Mouse (Mus musculus): ENCODE data around the gene Samhd1. TPM values are rescaled to one million over a fixed set of nuclear protein-coding genes. Genes with fewer than 3 reads are reported as not detected.
"Not testable (repeated sequence)": the region's sequence is repeated elsewhere in the genome, so short reads cannot be mapped to it uniquely, and the experiment has no call there.

Gene Samhd1
- 10 to 100 TPM; 12.7 to 13.9 TPM for total RNA-seq (2021)
- long read RNA-seq, experiment 1, partial matches to known transcripts, result 0 of 4 reads
- long read RNA-seq, experiment 1, other reads (novel, unspliced or antisense), result 0 of 4 reads
- long read RNA-seq, experiment 2, partial matches to known transcripts, result 1 of 7 reads
- long read RNA-seq, experiment 2, other reads (novel, unspliced or antisense), result 2 of 7 reads

- peak; percentile 89 to 94 for DNase-seq (ENCODE audit: low spot score in 2 of 2)
These were observed at the start of gene Samhd1 for GRCm38 (mm10) chr2:157135014-157135413. Gene Samhd1, minus strand, starts transcription at chr2:157135265.

GRCm38 (mm10) chr2:157178167-157178566 is 43.1 kb upstream of the Samhd1 start:
- no peak for DNase-seq (ENCODE audit: low spot score in 2 of 2)

GRCm38 (mm10) chr2:157176248-157176647 is 41.2 kb upstream of the Samhd1 start:
- DNase-seq (ENCODE audit: low spot score in 2 of 2), result no peak

DNA sequence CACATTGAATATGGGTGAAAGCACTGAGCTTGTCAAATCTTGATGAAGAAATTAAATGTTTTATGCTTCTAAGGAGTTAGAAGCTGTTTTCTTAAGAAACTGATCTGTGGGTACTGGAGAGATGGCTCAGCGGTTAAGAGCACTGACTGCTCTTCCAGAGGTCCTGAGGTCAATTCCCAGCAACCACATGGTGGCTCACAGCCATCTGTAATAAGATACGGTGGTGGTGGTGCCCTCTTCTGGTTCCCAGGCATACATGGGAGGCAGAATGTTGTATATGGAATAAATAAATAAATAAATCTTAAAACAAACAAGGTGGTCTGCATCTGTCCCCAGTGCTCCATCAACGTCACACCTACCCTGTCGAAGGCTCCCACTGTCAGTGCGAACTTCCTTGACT is 39.4 kb upstream of the Samhd1 start:
- DNase-seq (ENCODE audit: low spot score in 2 of 2), result no peak

DNA sequence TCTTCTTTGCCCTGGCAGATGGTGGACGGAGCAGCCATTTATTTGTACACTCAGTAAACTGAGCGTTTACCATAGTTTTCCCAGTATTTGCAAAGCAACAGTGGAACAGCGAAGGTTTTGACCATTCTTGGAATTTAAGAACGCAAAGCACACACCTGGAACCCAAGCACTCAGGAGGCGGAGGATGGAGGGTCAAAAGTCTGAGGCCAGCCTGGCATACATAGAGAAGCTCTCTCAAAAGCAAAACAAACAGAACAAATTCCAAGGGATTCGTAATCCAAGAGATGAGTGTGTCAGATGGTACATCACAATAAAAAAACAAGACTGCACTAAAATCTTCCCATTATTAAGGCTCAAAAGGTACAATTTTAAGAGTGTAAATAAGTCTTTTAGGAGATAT is 38.5 kb upstream of the Samhd1 start:
- no peak for DNase-seq (ENCODE audit: low spot score in 2 of 2)

GRCm38 (mm10) chr2:157172984-157173383 is 37.9 kb upstream of the Samhd1 start:
- no peak for DNase-seq (ENCODE audit: low spot score in 2 of 2)

GRCm38 (mm10) chr2:157170626-157171025 is 35.6 kb upstream of the Samhd1 start:
- DNase-seq (ENCODE audit: low spot score in 2 of 2), result no peak

DNA sequence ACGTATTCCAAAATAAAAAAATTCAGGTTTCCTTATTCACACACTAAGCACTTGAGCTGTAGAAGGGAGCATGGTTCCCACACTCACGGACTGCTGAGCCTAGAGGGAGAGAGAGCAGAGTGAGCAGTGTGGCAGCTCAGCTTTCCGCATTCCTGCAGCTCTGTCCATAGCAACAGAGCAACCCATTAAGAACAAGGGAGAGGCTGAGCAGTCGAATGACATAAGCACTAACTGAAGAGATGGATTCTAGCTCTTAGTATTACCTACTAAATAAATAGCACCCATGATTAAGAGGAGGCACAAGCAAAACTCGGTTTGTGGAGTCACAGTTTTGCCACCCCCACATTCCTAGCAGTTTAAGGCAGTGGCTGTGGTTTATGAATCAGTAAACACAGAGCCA is 35.1 kb upstream of the Samhd1 start:
- DNase-seq (ENCODE audit: low spot score in 2 of 2), result no peak

DNA sequence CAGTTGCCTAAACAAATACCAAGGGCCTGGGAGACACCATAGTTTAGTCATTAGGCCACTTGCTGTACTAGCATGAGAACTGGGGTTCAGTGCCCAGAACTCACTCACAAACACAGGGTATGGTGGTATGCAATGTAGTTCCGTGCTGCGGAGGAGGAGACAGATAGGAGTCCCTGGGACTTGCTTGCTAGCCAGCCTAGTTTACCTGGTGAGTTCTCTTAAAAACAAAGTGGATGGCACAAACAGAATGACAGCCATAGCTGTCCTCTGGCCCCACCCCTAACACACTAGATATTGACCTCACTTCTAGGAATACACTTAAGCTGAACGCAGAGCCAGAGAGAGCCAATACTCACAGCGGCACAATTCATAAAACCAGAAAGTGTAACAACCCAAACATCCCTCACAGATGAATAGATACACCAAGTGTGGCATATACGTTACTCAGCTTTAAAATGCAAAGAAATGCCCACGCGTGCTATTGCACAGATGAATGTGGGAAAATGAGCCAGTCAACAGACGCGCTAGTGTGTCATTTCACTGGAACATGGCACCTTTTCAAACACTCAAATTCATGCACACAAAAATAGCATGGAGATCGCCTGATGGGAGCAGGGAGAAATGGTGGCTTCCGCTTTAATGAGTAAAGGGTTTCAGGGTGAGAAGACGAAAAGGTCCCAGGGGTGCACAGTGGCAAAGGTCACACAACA is 31.5 kb upstream of the Samhd1 start:
- DNase-seq (ENCODE audit: low spot score in 2 of 2), result peak; percentile 17 to 21

DNA sequence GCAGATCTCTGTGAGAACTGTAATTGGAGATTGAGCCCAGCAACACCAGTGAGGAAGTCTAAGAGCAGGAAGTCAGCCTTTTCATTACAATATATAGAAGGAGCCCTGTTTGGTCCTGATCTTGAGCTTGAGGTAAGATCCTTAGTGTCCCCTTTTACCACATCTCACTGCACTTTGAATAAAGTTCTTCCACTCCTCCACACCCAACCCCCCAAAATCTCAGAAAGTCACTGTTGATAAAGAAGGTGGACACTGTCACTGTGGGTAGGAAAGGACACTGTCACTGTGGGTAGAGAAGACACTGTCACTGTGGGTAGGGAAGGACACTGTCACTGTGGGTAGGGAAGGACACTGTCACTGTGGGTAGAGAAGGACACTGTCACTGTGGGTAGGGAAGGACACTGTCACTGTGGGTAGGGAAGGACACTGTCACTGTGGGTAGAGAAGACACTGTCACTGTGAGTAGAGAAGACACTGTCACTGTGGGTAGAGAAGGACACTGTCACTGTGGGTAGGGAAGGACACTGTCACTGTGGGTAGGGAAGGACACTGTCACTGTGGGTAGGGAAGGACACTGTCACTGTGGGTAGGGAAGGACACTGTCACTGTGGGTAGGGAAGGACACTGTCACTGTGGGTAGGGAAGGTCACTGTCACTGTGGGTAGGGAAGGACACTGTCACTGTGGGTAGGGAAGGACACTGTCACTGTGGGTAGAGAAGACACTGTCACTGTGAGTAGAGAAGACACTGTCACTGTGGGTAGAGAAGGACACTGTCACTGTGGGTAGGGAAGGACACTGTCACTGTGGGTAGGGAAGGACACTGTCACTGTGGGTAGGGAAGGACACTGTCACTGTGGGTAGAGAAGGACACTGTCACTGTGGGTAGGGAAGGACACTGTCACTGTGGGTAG is 30.5 kb upstream of the Samhd1 start:
- DNase-seq (ENCODE audit: low spot score in 2 of 2), result not testable (repeated sequence)

DNA sequence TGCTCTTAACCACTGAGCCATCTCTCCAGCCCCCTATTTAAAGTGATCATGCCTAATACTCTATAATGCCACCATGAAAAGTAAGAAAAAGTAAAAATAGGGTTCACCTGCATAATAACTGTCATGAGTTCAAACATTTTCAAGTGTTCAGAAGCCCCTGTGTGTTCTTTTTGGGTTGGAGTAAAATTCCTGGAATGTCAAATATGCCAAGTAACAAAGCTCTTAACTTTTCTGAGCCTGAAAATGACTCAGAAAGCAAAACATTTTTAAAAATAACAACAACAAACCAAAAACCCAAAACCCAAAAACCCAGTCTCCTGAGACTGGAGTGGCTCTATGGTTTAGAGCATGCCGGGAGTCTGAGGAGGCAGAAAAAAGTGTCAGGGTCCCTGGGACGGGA is 29.0 kb upstream of the Samhd1 start:
- DNase-seq (ENCODE audit: low spot score in 2 of 2), result no peak

DNA sequence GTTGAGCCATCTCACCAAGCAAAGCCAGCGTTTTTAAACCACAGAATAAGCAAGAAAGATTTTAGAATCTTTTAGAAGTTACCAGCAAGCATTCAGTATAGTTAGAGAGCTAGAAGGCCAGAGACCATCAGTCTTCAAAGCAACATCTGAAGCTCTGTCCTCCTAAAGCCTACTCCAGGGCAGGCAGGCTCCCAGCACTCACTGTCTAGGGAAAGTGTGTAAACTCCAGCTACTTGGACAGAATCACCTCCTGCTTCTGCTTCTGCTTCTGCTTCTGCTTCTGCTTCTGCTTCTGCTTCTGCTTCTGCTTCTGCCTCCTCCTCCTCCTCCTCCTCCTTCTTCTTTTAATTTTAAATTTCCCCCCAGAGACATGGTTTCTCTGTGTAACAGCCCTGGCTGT is 21.0 kb upstream of the Samhd1 start:
- no peak for DNase-seq (ENCODE audit: low spot score in 2 of 2)

GRCm38 (mm10) chr2:157153235-157153634 is 18.2 kb upstream of the Samhd1 start:
- DNase-seq (ENCODE audit: low spot score in 2 of 2), result no peak

DNA sequence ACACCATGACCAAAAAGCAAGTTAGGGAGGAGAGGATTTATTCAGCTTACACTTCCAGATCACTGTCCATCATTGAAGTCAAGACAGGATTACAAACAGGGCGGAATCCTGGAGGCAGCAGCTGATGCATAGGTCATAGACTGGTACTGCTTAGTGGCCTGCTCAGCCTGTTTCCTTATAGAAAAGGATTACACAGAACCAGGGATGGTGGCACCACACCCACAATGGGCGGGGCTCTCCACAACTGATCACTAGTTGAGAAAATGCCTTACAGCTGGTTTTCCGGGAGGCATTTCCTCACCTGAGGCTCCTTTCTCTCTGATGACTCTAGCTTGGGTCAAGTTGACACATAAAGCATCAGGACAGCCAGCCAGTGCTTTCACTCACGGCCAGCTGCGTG is 13.4 kb upstream of the Samhd1 start:
- no peak for DNase-seq (ENCODE audit: low spot score in 2 of 2)

DNA sequence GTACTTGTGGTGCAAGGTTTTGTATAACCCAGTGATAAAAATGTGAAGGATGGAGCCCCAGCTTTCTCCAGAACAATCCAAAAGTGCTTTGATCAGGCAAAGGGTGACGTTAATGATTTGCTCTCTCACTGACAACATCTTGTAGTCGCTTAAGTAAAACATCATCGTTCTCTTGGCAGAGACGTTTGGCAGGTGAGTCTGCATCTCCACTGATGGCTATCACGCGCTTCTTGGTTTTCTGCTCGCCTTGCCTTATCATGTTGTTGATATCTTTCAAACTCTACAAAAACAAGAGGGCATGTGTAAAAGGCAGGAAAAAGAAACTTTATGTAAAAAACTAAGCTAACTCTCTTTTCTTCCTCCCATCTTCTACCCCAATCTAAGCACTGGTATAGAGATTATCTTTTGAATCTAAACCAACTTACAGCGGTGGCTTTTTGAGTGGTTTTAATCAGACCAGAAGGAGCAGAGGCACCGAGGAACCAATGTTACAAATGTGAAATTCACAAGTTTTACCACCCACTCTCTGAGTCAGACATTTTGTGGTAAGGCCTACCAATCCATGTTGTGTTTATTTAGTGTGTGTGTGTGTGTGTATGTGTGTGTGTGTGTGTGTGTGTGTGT is 12.4 kb upstream of the Samhd1 start:
- DNase-seq (ENCODE audit: low spot score in 2 of 2), result no peak

- DNase-seq (ENCODE audit: low spot score in 2 of 2), result no peak
These were observed 10.1 kb upstream of the Samhd1 start for GRCm38 (mm10) chr2:157145173-157145572.

- no peak for DNase-seq (ENCODE audit: low spot score in 2 of 2)
These were observed 9.1 kb upstream of the Samhd1 start for GRCm38 (mm10) chr2:157144132-157144531.

DNA sequence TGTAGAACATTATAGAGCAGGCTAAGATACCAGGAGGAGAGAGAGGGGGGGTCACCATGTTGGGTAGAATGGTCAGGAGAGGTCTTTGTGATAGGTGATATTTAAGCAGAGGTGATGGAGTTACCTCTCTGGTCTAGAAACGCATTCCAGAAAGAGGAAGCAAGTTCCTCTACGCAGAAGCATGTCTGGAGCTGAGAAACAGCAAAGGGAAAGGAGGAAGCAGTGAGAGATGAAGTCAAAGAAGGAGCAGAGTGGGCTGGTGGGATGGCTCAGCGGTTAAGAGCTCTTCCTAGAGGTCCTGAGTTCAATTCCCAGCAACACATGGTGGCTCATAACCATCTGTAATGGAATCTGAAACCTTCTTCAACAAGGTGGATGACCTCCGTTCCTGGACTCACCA is 6.9 kb upstream of the Samhd1 start:
- DNase-seq (ENCODE audit: low spot score in 2 of 2), result no peak

GRCm38 (mm10) chr2:157139251-157139802 is 4.3 kb upstream of the Samhd1 start:
- DNase-seq (ENCODE audit: low spot score in 2 of 2), result no peak

GRCm38 (mm10) chr2:157138808-157139207 is 3.7 kb upstream of the Samhd1 start:
- DNase-seq (ENCODE audit: low spot score in 2 of 2), result no peak

Data from left cerebral cortex, adult 18-20 months (tissue).